Mouse (Mus musculus): ENCODE measurements around the gene Gm11444. TPM values are rescaled to one million over a fixed set of nuclear protein-coding genes. Genes with fewer than 3 reads are reported as not detected.

The Gm11444 gene
- polyA plus RNA-seq, 1 experiment: not detected

DNA sequence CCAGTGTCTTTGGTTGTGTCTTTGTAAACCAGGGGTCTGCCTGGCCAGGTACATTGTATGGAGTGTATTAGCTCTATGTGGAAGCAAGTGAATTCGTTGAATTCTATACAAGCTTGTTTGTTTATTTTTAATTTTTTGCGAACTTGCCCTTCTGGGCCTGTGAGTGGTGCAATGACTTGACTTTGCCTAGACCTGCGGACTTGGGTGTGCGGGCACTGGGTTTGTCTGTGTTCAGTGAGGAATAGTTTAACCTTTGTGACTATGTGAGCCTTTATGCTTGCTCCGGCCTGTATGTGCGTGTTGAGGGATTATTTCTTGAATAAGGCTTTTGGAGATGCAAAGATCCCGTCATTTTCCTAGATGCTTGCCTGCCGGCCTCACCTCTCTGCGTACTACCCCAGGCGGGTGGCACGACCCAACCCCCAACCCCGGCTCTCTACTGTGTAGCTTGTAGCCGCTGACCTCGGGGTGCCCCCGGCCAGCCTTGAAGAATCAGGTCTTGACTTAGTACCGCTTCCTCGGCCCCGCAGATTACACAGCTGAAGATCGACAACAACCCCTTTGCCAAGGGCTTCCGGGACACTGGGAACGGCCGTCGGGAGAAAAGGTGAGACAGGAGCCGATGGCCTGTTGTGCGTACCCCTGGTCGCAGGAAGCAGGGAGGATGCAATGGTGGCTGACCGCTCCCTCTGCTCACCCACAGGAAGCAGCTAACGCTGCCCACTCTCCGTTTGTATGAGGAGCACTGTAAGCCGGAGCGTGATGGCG lies 13.4 kb downstream of the Gm11444 start:
- no peaks in the 10 kb centered on the region for H3K36me3 ChIP-seq (ENCODE audit: control insufficient read depth, insufficient read depth)
- no peak for TF ChIP-seq REST (IDR thresholded peaks at IDR 0.05; ENCODE audit: insufficient read depth, insufficient read length)
- no peak for TF ChIP-seq POLR2A (IDR thresholded peaks at IDR 0.05; ENCODE audit: insufficient read length, low read depth)
- TF ChIP-seq TCF12 (IDR thresholded peaks at IDR 0.05; ENCODE audit: insufficient read depth, poor library complexity, severe bottlenecking): no peak
- TF ChIP-seq TCF3 (IDR thresholded peaks at IDR 0.05; ENCODE audit: insufficient read length, low read depth): no peak

DNA sequence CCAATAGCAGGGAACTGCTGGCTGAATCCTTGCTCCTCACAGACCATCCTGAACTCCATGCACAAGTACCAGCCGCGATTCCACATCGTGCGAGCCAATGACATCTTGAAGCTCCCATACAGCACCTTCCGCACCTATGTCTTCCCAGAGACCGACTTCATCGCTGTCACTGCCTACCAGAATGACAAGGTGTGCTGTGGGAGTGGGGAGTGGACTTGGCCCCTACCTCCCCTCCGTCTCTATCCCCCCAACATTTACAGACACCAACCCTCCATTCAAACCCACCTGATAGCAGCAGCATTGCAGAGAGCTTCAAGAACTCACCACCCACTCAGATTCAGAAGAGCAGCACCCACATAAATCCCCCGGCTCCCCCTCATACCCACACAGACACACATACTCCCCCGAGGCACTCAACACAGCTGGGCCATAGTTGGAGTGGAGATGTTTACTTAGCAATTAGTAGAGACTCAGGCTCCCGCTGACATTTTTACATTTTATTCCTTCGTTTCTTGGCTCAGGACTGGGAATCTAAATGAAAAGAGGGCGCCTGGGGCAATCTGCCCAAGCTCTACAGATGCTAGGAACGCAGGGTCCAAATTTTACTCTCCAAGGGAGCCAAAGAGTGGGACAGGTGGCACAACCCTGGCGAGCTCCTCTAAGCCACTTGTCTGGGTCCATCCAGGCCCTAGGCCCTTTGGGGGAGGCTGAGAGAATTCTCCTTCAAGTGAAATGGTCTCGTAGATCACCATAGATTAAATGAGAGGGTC lies 14.2 kb downstream of the Gm11444 start:
- Histone ChIP-seq H3K4me2 (ENCODE audit: low read depth) (no peak overlapping the region), H3K36me3 (ENCODE audit: control insufficient read depth, insufficient read depth) (no peaks in the 10 kb centered on the region), H3K27me3 (ENCODE audit: control insufficient read depth, insufficient read depth, insufficient read length) (peaks cover 7% of the 10 kb centered on the region), H3K4me3 (no peak overlapping the region), H3K79me2 (ENCODE audit: control insufficient read depth, insufficient read depth) (no peaks in the 10 kb centered on the region), H3ac (ENCODE audit: control insufficient read depth, insufficient read length) (no peak overlapping the region)
- no peak for TF ChIP-seq MAX (IDR thresholded peaks at IDR 0.05; ENCODE audit: low read depth)
- no peak for TF ChIP-seq POLR2AphosphoS2 (IDR thresholded peaks at IDR 0.05; ENCODE audit: insufficient read length, low read depth)
- no peak for TF ChIP-seq CEBPB (IDR thresholded peaks at IDR 0.05; ENCODE audit: insufficient read depth, poor library complexity, severe bottlenecking)
- no peak for TF ChIP-seq TCF12 (IDR thresholded peaks at IDR 0.05; ENCODE audit: insufficient read depth, poor library complexity, severe bottlenecking)
- TF ChIP-seq USF1 (IDR thresholded peaks at IDR 0.05; ENCODE audit: low read depth): no peak
- TF ChIP-seq MYOD1 (IDR thresholded peaks at IDR 0.05; ENCODE audit: control insufficient read depth in 1 of 3, insufficient read length in 2 of 3, low read depth in 2 of 3): no peak
- TF ChIP-seq SRF (IDR thresholded peaks at IDR 0.05; ENCODE audit: control insufficient read depth, insufficient read length, low read depth): no peak
- no peak for TF ChIP-seq MYOG (IDR thresholded peaks at IDR 0.05; ENCODE audit: control insufficient read depth in 1 of 3, insufficient read depth in 1 of 3, insufficient read length in 2 of 3, low read depth in 2 of 3)
- no peak for TF ChIP-seq E2F4 (IDR thresholded peaks at IDR 0.05; ENCODE audit: insufficient read depth)
- no peak for TF ChIP-seq POLR2A (IDR thresholded peaks at IDR 0.05; ENCODE audit: insufficient read length, low read depth)
- TF ChIP-seq TCF3 (IDR thresholded peaks at IDR 0.05; ENCODE audit: insufficient read length, low read depth): no peak
- no peak for TF ChIP-seq REST (IDR thresholded peaks at IDR 0.05; ENCODE audit: insufficient read depth, insufficient read length)

More for the DNA sequence above, 13.4 kb downstream of the Gm11444 start:
- Histone ChIP-seq H3K4me3 (no peak overlapping the region), H3K27me3 (ENCODE audit: control insufficient read depth, insufficient read depth, insufficient read length) (peaks cover 6% of the 10 kb centered on the region), H3K4me2 (ENCODE audit: low read depth) (no peak overlapping the region), H3K79me2 (ENCODE audit: control insufficient read depth, insufficient read depth) (no peaks in the 10 kb centered on the region), H3ac (ENCODE audit: control insufficient read depth, insufficient read length) (no peak overlapping the region)

DNA sequence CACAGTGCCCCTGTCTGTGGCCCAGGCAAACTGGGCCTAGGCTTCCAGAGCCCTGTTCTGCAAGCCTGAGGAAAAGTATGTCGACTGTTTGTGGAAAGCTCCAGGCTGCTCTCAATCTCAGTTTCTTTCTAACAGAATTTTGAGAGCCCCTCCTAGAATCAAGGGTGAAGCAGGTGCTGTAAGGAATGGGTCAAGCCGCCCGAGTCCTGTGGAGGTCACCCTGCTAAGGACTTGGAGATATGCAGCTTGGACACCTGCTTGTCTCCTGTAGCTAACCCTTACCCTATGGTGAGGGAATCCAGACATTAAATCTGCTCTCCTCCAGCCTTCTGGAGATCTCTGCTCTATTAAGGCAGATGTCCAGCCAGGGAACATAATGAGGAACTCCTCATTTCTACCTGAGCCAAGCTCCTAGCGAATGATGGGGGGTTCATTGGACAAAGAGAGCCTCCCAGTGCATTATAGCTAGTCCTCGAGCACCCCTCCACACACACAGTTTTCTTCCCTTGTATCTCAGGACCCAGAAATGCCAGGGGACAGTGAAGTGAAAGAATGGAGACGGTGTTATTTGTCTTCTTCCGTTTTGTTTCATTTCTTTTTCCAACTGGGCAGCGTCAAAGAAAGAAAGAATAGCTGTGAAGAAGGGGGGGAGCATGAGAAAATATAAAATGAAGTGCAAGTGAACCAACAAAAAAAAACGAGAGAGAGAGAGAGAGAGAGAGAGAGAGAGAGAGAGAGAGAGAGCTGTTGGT lies 15.0 kb downstream of the Gm11444 start:
- Histone ChIP-seq H3ac (ENCODE audit: control insufficient read depth, insufficient read length) (no peak overlapping the region), H3K4me3 (no peak overlapping the region), H3K27me3 (ENCODE audit: control insufficient read depth, insufficient read depth, insufficient read length) (peaks cover 7% of the 10 kb centered on the region), H3K36me3 (ENCODE audit: control insufficient read depth, insufficient read depth) (no peaks in the 10 kb centered on the region), H3K79me2 (ENCODE audit: control insufficient read depth, insufficient read depth) (no peaks in the 10 kb centered on the region), H3K4me2 (ENCODE audit: low read depth) (no peak overlapping the region)
- TF ChIP-seq TCF3 (IDR thresholded peaks at IDR 0.05; ENCODE audit: insufficient read length, low read depth) (no peak), CEBPB (IDR thresholded peaks at IDR 0.05; ENCODE audit: insufficient read depth, poor library complexity, severe bottlenecking) (no peak), E2F4 (IDR thresholded peaks at IDR 0.05; ENCODE audit: insufficient read depth) (no peak), MYOG (IDR thresholded peaks at IDR 0.05; ENCODE audit: control insufficient read depth in 1 of 3, insufficient read depth in 1 of 3, insufficient read length in 2 of 3, low read depth in 2 of 3) (no peak)

DNA sequence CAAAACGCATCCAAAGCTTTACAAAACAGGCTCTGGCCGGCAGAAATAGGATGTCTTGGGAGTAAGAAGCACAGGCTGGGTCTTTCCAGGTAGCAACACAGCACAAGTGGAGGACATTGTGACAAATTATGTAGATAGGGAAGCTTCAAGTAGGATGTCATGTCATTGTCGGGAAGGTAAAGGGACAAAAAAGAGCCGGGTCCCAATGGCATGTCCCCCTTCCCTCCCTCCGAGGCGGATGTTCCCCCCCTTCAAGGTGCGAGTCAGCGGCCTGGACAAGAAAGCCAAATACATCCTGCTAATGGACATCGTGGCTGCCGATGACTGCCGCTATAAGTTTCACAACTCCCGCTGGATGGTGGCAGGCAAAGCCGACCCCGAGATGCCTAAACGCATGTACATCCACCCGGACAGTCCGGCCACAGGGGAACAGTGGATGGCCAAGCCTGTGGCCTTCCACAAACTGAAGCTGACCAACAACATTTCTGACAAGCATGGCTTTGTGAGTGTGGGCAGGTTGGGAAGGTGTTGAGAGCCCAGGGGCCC lies 15.7 kb downstream of the Gm11444 start:
- TF ChIP-seq REST (IDR thresholded peaks at IDR 0.05; ENCODE audit: insufficient read depth, insufficient read length) (no peak), MYOD1 (IDR thresholded peaks at IDR 0.05; ENCODE audit: control insufficient read depth in 1 of 3, insufficient read length in 2 of 3, low read depth in 2 of 3) (no peak), CEBPB (IDR thresholded peaks at IDR 0.05; ENCODE audit: insufficient read depth, poor library complexity, severe bottlenecking) (no peak), E2F4 (IDR thresholded peaks at IDR 0.05; ENCODE audit: insufficient read depth) (no peak), POLR2A (IDR thresholded peaks at IDR 0.05; ENCODE audit: insufficient read length, low read depth) (no peak), TCF12 (IDR thresholded peaks at IDR 0.05; ENCODE audit: insufficient read depth, poor library complexity, severe bottlenecking) (no peak), MYOG (IDR thresholded peaks at IDR 0.05; ENCODE audit: control insufficient read depth in 1 of 3, insufficient read depth in 1 of 3, insufficient read length in 2 of 3, low read depth in 2 of 3) (no peak), SRF (IDR thresholded peaks at IDR 0.05; ENCODE audit: control insufficient read depth, insufficient read length, low read depth) (no peak), USF1 (IDR thresholded peaks at IDR 0.05; ENCODE audit: low read depth) (no peak), POLR2AphosphoS2 (IDR thresholded peaks at IDR 0.05; ENCODE audit: insufficient read length, low read depth) (no peak), TCF3 (IDR thresholded peaks at IDR 0.05; ENCODE audit: insufficient read length, low read depth) (no peak), MAX (IDR thresholded peaks at IDR 0.05; ENCODE audit: low read depth) (no peak)
- Histone ChIP-seq H3K4me3 (no peak overlapping the region), H3K4me2 (ENCODE audit: low read depth) (no peak overlapping the region), H3K36me3 (ENCODE audit: control insufficient read depth, insufficient read depth) (no peaks in the 10 kb centered on the region), H3ac (ENCODE audit: control insufficient read depth, insufficient read length) (no peak overlapping the region), H3K27me3 (ENCODE audit: control insufficient read depth, insufficient read depth, insufficient read length) (peaks cover 13% of the 10 kb centered on the region), H3K79me2 (ENCODE audit: control insufficient read depth, insufficient read depth) (no peaks in the 10 kb centered on the region)

Measured in myocyte (in vitro differentiated cells).